Mouse (Mus musculus): ENCODE results near the gene Tdrd3.

DNA sequence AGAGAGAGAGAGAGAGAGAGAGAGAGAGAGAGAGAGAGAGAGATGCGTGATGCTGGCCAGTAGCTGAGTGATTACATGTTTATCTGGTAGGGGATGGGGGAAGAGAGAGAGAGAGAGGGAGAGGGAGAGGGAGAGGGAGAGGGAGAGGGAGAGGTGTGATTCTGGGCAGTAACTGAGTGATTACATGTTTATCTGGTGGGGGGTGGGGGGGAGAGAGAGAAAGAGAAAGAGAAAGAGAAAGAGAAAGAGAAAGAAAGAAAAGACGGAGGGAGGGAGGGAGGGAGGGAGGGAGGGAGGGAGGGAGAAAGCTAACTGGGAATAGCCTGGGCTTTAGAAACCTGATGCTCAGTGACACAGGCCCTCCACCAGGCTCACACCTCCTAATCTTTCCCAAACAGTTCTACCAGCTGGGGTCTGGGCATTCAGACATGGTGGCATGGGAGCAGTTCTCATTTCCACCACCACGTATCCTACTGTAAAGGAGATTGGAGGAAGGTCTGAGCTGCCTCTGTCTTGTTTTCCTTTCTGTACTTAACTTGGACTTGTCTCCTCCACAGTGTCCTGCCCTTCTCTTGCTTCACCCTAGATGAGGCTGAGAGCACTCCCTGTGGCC is 62.0 kb downstream of the Tdrd3 start:
- TF ChIP-seq POLR2A (IDR thresholded peaks at IDR 0.05; ENCODE audit: insufficient read depth, low read depth, low read length) (no peak), CTCF (IDR thresholded peaks at IDR 0.05) (no peak), EP300 (IDR thresholded peaks at IDR 0.05; ENCODE audit: insufficient read depth, low read depth, low read length) (no peak)
